Mouse (Mus musculus) ES-E14 (cell line): ENCODE data around the gene Rasgrf2.

Experiments used
- CHD2 ChIP-seq: IDR thresholded peaks from 2 replicates; pipeline ENCODE4 v1.6.1; 2014; ENCODE audit warnings: mild to moderate bottlenecking, low read depth, low read length, inconsistent platforms
- HCFC1 ChIP-seq: IDR thresholded peaks from 2 replicates; pipeline ENCODE4 v1.6.1; 2012; ENCODE audit warnings: low read length, inconsistent platforms, borderline replicate concordance; ENCODE audit not compliant: insufficient read depth
- ZC3H11A ChIP-seq: IDR thresholded peaks from 2 replicates; pipeline ENCODE4 v1.6.1; 2012; ENCODE audit warnings: low read depth, mild to moderate bottlenecking, inconsistent platforms, low read length, borderline replicate concordance
- ZNF384 ChIP-seq: IDR thresholded peaks from 2 replicates; pipeline ENCODE4 v1.6.1; 2012; ENCODE audit warnings: low read depth, low read length, inconsistent platforms

- TF ChIP-seq ZC3H11A (no peak), HCFC1 (no peak), CHD2 (no peak), ZNF384 (no peak)
Observed at GRCm38 (mm10) chr13:91955646-91956045, 175.8 kb downstream of the Rasgrf2 start.
